Mouse (Mus musculus) intestine, embryonic 16.5 days (tissue): Measurements from ENCODE around the gene Gm20388. TPM values are rescaled to one million over a fixed set of nuclear protein-coding genes. Genes with fewer than 3 reads are reported as not detected.
A peak's percentile ranks its signal among the peaks of the same experiment; 100 is the strongest.

Experiments used
- ATAC-seq: fragments of 200-750 bp; cut with Nextera tagmentation; 2 replicates; pipeline ENCODE4 v1.8.0; 2017; ENCODE audit warnings: moderate TSS enrichment, moderate library complexity
- H3K27ac ChIP-seq: fragments of 300-500 bp; sonication (generic); 2 replicates; pipeline ENCODE4 v1.5.1; 2014; ENCODE audit warnings: mild to moderate bottlenecking, low read length
- H3K27me3 ChIP-seq: fragments of 300-500 bp; sonication (generic); replicated peaks from 2 replicates; pipeline ENCODE4 v1.6.1; 2014; ENCODE audit warnings: low read length, control low read depth, mixed read lengths; ENCODE audit not compliant: control insufficient read depth, insufficient read depth
- H3K36me3 ChIP-seq: fragments of 300-500 bp; sonication (generic); 2 replicates; pipeline ENCODE4 v1.6.1; 2014; ENCODE audit warnings: low read length, control low read depth; ENCODE audit not compliant: control insufficient read depth, insufficient read depth
- H3K4me1 ChIP-seq: fragments of 300-500 bp; sonication (generic); 2 replicates; pipeline ENCODE4 v1.6.1; 2014; ENCODE audit warnings: low read length, control low read depth, mixed read lengths; ENCODE audit not compliant: control insufficient read depth, insufficient read depth
- H3K4me2 ChIP-seq: fragments of 300-500 bp; sonication (generic); 2 replicates; pipeline ENCODE4 v1.6.1; 2014; ENCODE audit warnings: low read depth, low read length, control low read depth
- H3K4me3 ChIP-seq: fragments of 300-500 bp; sonication (generic); 2 replicates; pipeline ENCODE4 v1.5.1; 2014; ENCODE audit warnings: mild to moderate bottlenecking, low read length
- H3K9ac ChIP-seq: fragments of 300-500 bp; sonication (generic); 2 replicates; pipeline ENCODE4 v1.6.1; 2014; ENCODE audit warnings: low read depth, low read length
- H3K9me3 ChIP-seq: fragments of 300-500 bp; sonication (generic); 2 replicates; pipeline ENCODE4 v1.6.1; 2016; ENCODE audit warnings: low read length, control low read depth; ENCODE audit not compliant: control insufficient read depth
- WGBS: fragments of 180-500 bp; shearing (Covaris S2); extraction: QIAGEN DNeasy Blood & Tissue Kit; methylation state at CpG from one replicate; pipeline ENCODE4 v1.1.7; 2014; 5-methylcytosine and 5-hydroxymethylcytosine counted together
- polyA plus RNA-seq: library from polyadenylated mRNA; unstranded; fragments of >200 nt; fragmentation: Nextera tagmentation; extraction: Ambion mirVana; gene quantifications from 2 replicates; pipeline ENCODE4 v1.2.1, GENCODE M21; 2015

Gene Gm20388
- polyA plus RNA-seq, 1 experiment from 2014 or later, result 5.8 TPM

- Histone ChIP-seq H3K9me3 (no peaks in the 10 kb centered on the region), H3K27ac (no peak overlapping the region), H3K4me2 (peak overlapping the region; percentile 56), H3K4me3 (peak overlapping the region; percentile 26), H3K4me1 (peaks cover 29% of the 10 kb centered on the region), H3K27me3 (peaks cover 5% of the 10 kb centered on the region; the same call in 1 of the 2 replicates), H3K9ac (peak overlapping the region; percentile 36; the same call in 1 of the 2 replicates), H3K36me3 (no peaks in the 10 kb centered on the region)
- peak; percentile 73 for ATAC-seq
- WGBS, result 0% methylated on average over 10 of the region's 10 CpGs
Observed at GRCm38 (mm10) chr8:120179027-120179431, 268.4 kb downstream of the Gm20388 start.

- Histone ChIP-seq H3K36me3 (no peaks in the 10 kb centered on the region), H3K27me3 (peaks cover 5% of the 10 kb centered on the region; the same call in 1 of the 2 replicates), H3K4me3 (no peak overlapping the region), H3K27ac (no peak overlapping the region), H3K9me3 (no peaks in the 10 kb centered on the region), H3K4me2 (no peak overlapping the region), H3K4me1 (peaks cover 43% of the 10 kb centered on the region), H3K9ac (no peak overlapping the region)
- no peak for ATAC-seq
- 40% methylated on average over 7 of the region's 7 CpGs for WGBS
Observed at GRCm38 (mm10) chr8:120180445-120180970, 269.9 kb downstream of the Gm20388 start.

GRCm38 (mm10) chr8:120181274-120181673 lies 270.6 kb downstream of the Gm20388 start:
- no peak for ATAC-seq
- Histone ChIP-seq H3K9ac (no peak overlapping the region), H3K27me3 (peaks cover 5% of the 10 kb centered on the region; the same call in 1 of the 2 replicates), H3K4me3 (no peak overlapping the region), H3K9me3 (no peaks in the 10 kb centered on the region), H3K27ac (no peak overlapping the region), H3K4me2 (no peak overlapping the region), H3K36me3 (no peaks in the 10 kb centered on the region), H3K4me1 (peaks cover 50% of the 10 kb centered on the region)
- 77% methylated on average over 5 of the region's 5 CpGs for WGBS

GRCm38 (mm10) chr8:120181861-120182414 lies 271.3 kb downstream of the Gm20388 start:
- no peak overlapping the region for H3K9ac ChIP-seq
- no peak for ATAC-seq
- H3K9me3 ChIP-seq, result no peaks in the 10 kb centered on the region
- 74% methylated on average over 4 of the region's 4 CpGs for WGBS
- no peaks in the 10 kb centered on the region for H3K36me3 ChIP-seq
- H3K4me3 ChIP-seq, result no peak overlapping the region
- no peak overlapping the region for H3K4me2 ChIP-seq
- peaks cover 5% of the 10 kb centered on the region; the same call in 1 of the 2 replicates for H3K27me3 ChIP-seq
- H3K4me1 ChIP-seq, result peaks cover 55% of the 10 kb centered on the region
- no peak overlapping the region for H3K27ac ChIP-seq

GRCm38 (mm10) chr8:120184366-120184765 lies 273.7 kb downstream of the Gm20388 start:
- Histone ChIP-seq H3K27ac (peak overlapping the region; percentile 26; the same call in 1 of the 2 replicates), H3K27me3 (no peaks in the 10 kb centered on the region), H3K9me3 (no peaks in the 10 kb centered on the region), H3K36me3 (no peaks in the 10 kb centered on the region), H3K4me1 (peaks cover 40% of the 10 kb centered on the region), H3K4me3 (no peak overlapping the region), H3K9ac (no peak overlapping the region), H3K4me2 (no peak overlapping the region)
- peak; percentile 49 for ATAC-seq
- 34% methylated on average over 9 of the region's 9 CpGs for WGBS

- peak; percentile 47 for ATAC-seq
- H3K27ac ChIP-seq, result peak overlapping the region; percentile 77
- 23% methylated on average over 17 of the region's 17 CpGs for WGBS
- H3K4me1 ChIP-seq, result peaks cover 39% of the 10 kb centered on the region
- no peak overlapping the region for H3K4me3 ChIP-seq
- H3K36me3 ChIP-seq, result no peaks in the 10 kb centered on the region
- peak overlapping the region; percentile 30 for H3K9ac ChIP-seq
- no peaks in the 10 kb centered on the region for H3K9me3 ChIP-seq
- no peak overlapping the region for H3K4me2 ChIP-seq
- H3K27me3 ChIP-seq, result no peaks in the 10 kb centered on the region
Observed at GRCm38 (mm10) chr8:120184850-120185792, 274.5 kb downstream of the Gm20388 start.

GRCm38 (mm10) chr8:120186454-120186853 lies 275.8 kb downstream of the Gm20388 start:
- H3K4me1 ChIP-seq, result peaks cover 46% of the 10 kb centered on the region
- no peaks in the 10 kb centered on the region for H3K9me3 ChIP-seq
- no peak overlapping the region for H3K4me3 ChIP-seq
- no peak overlapping the region for H3K4me2 ChIP-seq
- no peak overlapping the region for H3K27ac ChIP-seq
- no peak for ATAC-seq
- WGBS, result 56% methylated on average over 8 of the region's 8 CpGs
- H3K27me3 ChIP-seq, result no peaks in the 10 kb centered on the region
- no peak overlapping the region for H3K9ac ChIP-seq
- H3K36me3 ChIP-seq, result no peaks in the 10 kb centered on the region

- no peak for ATAC-seq
- no peak overlapping the region for H3K4me2 ChIP-seq
- H3K27ac ChIP-seq, result no peak overlapping the region
- 81% methylated on average over 6 of the region's 6 CpGs for WGBS
- no peaks in the 10 kb centered on the region for H3K9me3 ChIP-seq
- no peaks in the 10 kb centered on the region for H3K36me3 ChIP-seq
- H3K4me3 ChIP-seq, result no peak overlapping the region
- H3K9ac ChIP-seq, result no peak overlapping the region
- peaks cover 48% of the 10 kb centered on the region for H3K4me1 ChIP-seq
- H3K27me3 ChIP-seq, result no peaks in the 10 kb centered on the region
Observed at GRCm38 (mm10) chr8:120188510-120188909, 277.9 kb downstream of the Gm20388 start.

- H3K4me3 ChIP-seq, result no peak overlapping the region
- WGBS, result 74% methylated on average over 6 of the region's 6 CpGs
Observed at GRCm38 (mm10) chr8:120189440-120189839, 278.8 kb downstream of the Gm20388 start.

More at GRCm38 (mm10) chr8:120189440-120189839, 278.8 kb downstream of the Gm20388 start:
- H3K36me3 ChIP-seq, result no peaks in the 10 kb centered on the region
- no peak for ATAC-seq
- peaks cover 44% of the 10 kb centered on the region for H3K4me1 ChIP-seq
- no peak overlapping the region for H3K9ac ChIP-seq
- no peak overlapping the region for H3K4me2 ChIP-seq
- H3K27me3 ChIP-seq, result no peaks in the 10 kb centered on the region
- H3K9me3 ChIP-seq, result no peaks in the 10 kb centered on the region
- H3K27ac ChIP-seq, result no peak overlapping the region
